Mouse (Mus musculus): ENCODE data around the gene Cd40lg. TPM values are rescaled to one million over a fixed set of nuclear protein-coding genes. Genes with fewer than 3 reads are reported as not detected.

Cd40lg gene
- polyA plus RNA-seq (2014; fragmentation: Nextera tagmentation; extraction: Ambion mirVana), result not detected in 2 replicates

GRCm38 (mm10) chrX:57211876-57212275 lies at the start of gene Cd40lg:
TSS of gene Cd40lg (plus strand) at chrX:57212143.
- H3K27me3 ChIP-seq (replicated peaks; ENCODE audit: control insufficient read depth, insufficient read depth, low read length), result no peaks in the 10 kb centered on the region
- no peak within 1 kb of the TSS for H3K4me2 ChIP-seq (ENCODE audit: low read length)
- no peaks in the 10 kb centered on the region for H3K4me1 ChIP-seq (ENCODE audit: control insufficient read depth, insufficient read depth, low read length)
- WGBS, result 87% methylated on average over 9 of the region's 9 CpGs
- no peak for DNase-seq (ENCODE audit: low spot score)
- H3K9ac ChIP-seq (ENCODE audit: low read length), result no peak within 1 kb of the TSS
- no peak within 1 kb of the TSS for H3K4me3 ChIP-seq (ENCODE audit: low read depth, low read length)
- no peak for ATAC-seq
- no peaks in the 10 kb centered on the region for H3K36me3 ChIP-seq (ENCODE audit: control insufficient read depth, insufficient read depth, low read length)
- H3K9me3 ChIP-seq (replicated peaks; ENCODE audit: control insufficient read depth, low read length), result no peaks in the 10 kb centered on the region
- no peak within 1 kb of the TSS for H3K27ac ChIP-seq (ENCODE audit: low read depth, low read length)

DNA sequence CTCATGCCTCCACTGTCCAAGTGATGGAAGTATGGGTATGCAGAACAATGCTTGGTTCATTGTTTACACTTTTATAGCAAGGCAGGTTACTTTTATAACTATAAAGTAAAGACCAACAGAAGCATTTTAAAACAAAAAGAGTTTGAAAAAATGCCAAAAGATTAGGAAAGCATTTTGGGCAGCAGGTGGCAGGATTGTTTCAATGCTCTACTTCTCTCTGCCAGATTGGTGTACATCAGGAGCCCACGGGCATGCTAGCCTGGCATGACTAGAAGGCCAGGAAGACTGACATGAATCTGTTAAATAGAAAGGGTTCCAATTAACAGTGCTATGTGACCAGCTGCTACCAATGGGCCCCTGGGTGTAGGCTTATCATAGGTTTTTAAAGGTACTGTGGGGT lies 45.4 kb upstream of the Cd40lg start:
- Histone ChIP-seq H3K4me3 (ENCODE audit: low read depth, low read length) (no peak overlapping the region), H3K27me3 (replicated peaks; ENCODE audit: control insufficient read depth, insufficient read depth, low read length) (no peaks in the 10 kb centered on the region), H3K27ac (ENCODE audit: low read depth, low read length) (no peak overlapping the region), H3K9me3 (replicated peaks; ENCODE audit: control insufficient read depth, low read length) (no peaks in the 10 kb centered on the region), H3K9ac (ENCODE audit: low read length) (no peak overlapping the region), H3K4me2 (ENCODE audit: low read length) (no peak overlapping the region), H3K36me3 (ENCODE audit: control insufficient read depth, insufficient read depth, low read length) (no peaks in the 10 kb centered on the region), H3K4me1 (ENCODE audit: control insufficient read depth, insufficient read depth, low read length) (no peaks in the 10 kb centered on the region)
- DNase-seq (ENCODE audit: low spot score), result peak; percentile 0
- 57% methylated on average over 1 of the region's 1 CpGs for WGBS
- no peak for ATAC-seq

- Histone ChIP-seq H3K27me3 (replicated peaks; ENCODE audit: control insufficient read depth, insufficient read depth, low read length) (no peaks in the 10 kb centered on the region), H3K27ac (ENCODE audit: low read depth, low read length) (no peak overlapping the region)
These were observed 40.7 kb upstream of the Cd40lg start for GRCm38 (mm10) chrX:57171269-57171668.

DNA sequence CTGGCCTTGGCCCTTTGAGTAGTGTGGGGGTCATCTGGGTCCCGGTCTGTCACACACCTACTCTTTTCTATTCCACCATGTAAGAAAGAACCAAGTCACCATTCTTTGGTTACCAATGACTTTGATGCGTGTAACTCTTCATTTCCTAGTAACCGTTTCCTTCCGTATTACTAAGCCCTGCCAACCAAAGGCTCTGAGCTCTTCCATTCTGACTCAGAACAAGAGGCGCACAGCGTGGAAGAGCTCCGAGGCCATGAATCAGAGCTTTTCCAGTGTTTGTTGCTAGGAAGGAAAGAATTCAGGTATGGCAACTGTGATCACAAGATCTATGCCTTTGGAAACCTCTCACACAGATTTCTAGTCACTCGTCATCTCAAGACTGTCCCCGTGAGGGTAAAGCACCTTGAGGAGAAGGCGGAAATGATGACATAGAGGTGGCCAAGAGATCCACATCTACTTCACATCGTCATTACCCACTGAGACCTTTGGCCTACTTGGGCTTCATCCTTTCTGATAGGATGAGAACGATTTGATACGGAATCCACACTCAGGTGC lies 34.6 kb upstream of the Cd40lg start:
- WGBS, result 94% methylated on average over 13 of the region's 13 CpGs
- no peaks in the 10 kb centered on the region for H3K9me3 ChIP-seq (replicated peaks; ENCODE audit: control insufficient read depth, low read length)

More at GRCm38 (mm10) chrX:57171269-57171668, 40.7 kb upstream of the Cd40lg start:
- Histone ChIP-seq H3K4me1 (ENCODE audit: control insufficient read depth, insufficient read depth, low read length) (no peaks in the 10 kb centered on the region), H3K36me3 (ENCODE audit: control insufficient read depth, insufficient read depth, low read length) (no peaks in the 10 kb centered on the region), H3K4me3 (ENCODE audit: low read depth, low read length) (no peak overlapping the region), H3K9me3 (replicated peaks; ENCODE audit: control insufficient read depth, low read length) (no peaks in the 10 kb centered on the region), H3K4me2 (ENCODE audit: low read length) (no peak overlapping the region), H3K9ac (ENCODE audit: low read length) (no peak overlapping the region)
- DNase-seq (ENCODE audit: low spot score), result no peak
- ATAC-seq, result no peak

GRCm38 (mm10) chrX:57182470-57182869 lies 29.5 kb upstream of the Cd40lg start:
- H3K27ac ChIP-seq (ENCODE audit: low read depth, low read length), result no peak overlapping the region
- no peaks in the 10 kb centered on the region for H3K27me3 ChIP-seq (replicated peaks; ENCODE audit: control insufficient read depth, insufficient read depth, low read length)
- no peaks in the 10 kb centered on the region for H3K4me1 ChIP-seq (ENCODE audit: control insufficient read depth, insufficient read depth, low read length)
- ATAC-seq (no peak), DNase-seq (ENCODE audit: low spot score) (no peak)
- WGBS, result 82% methylated on average over 2 of the region's 2 CpGs
- H3K9me3 ChIP-seq (replicated peaks; ENCODE audit: control insufficient read depth, low read length), result no peaks in the 10 kb centered on the region
- no peak overlapping the region for H3K4me2 ChIP-seq (ENCODE audit: low read length)
- no peak overlapping the region for H3K4me3 ChIP-seq (ENCODE audit: low read depth, low read length)
- H3K9ac ChIP-seq (ENCODE audit: low read length), result no peak overlapping the region
- no peaks in the 10 kb centered on the region for H3K36me3 ChIP-seq (ENCODE audit: control insufficient read depth, insufficient read depth, low read length)

More for the DNA sequence above, 34.6 kb upstream of the Cd40lg start:
- DNase-seq (ENCODE audit: low spot score), result no peak
- no peak for ATAC-seq
- Histone ChIP-seq H3K4me3 (ENCODE audit: low read depth, low read length) (no peak overlapping the region), H3K36me3 (ENCODE audit: control insufficient read depth, insufficient read depth, low read length) (no peaks in the 10 kb centered on the region), H3K27ac (ENCODE audit: low read depth, low read length) (no peak overlapping the region), H3K4me2 (ENCODE audit: low read length) (no peak overlapping the region), H3K4me1 (ENCODE audit: control insufficient read depth, insufficient read depth, low read length) (no peaks in the 10 kb centered on the region), H3K27me3 (replicated peaks; ENCODE audit: control insufficient read depth, insufficient read depth, low read length) (no peaks in the 10 kb centered on the region), H3K9ac (ENCODE audit: low read length) (no peak overlapping the region)

- WGBS, result 90% methylated on average over 3 of the region's 3 CpGs
- H3K4me3 ChIP-seq (ENCODE audit: low read depth, low read length), result no peak overlapping the region
- DNase-seq (ENCODE audit: low spot score), result no peak
- H3K9ac ChIP-seq (ENCODE audit: low read length), result no peak overlapping the region
- no peaks in the 10 kb centered on the region for H3K36me3 ChIP-seq (ENCODE audit: control insufficient read depth, insufficient read depth, low read length)
- H3K27ac ChIP-seq (ENCODE audit: low read depth, low read length), result no peak overlapping the region
- ATAC-seq, result no peak
- no peaks in the 10 kb centered on the region for H3K9me3 ChIP-seq (replicated peaks; ENCODE audit: control insufficient read depth, low read length)
- no peaks in the 10 kb centered on the region for H3K27me3 ChIP-seq (replicated peaks; ENCODE audit: control insufficient read depth, insufficient read depth, low read length)
- H3K4me2 ChIP-seq (ENCODE audit: low read length), result no peak overlapping the region
- no peaks in the 10 kb centered on the region for H3K4me1 ChIP-seq (ENCODE audit: control insufficient read depth, insufficient read depth, low read length)
These were observed 28.6 kb upstream of the Cd40lg start for GRCm38 (mm10) chrX:57183359-57183758.

GRCm38 (mm10) chrX:57187301-57187700 lies 24.6 kb upstream of the Cd40lg start:
- WGBS, result 87% methylated on average over 8 of the region's 8 CpGs
- no peak for DNase-seq (ENCODE audit: low spot score)
- H3K27ac ChIP-seq (ENCODE audit: low read depth, low read length), result no peak overlapping the region
- no peak overlapping the region for H3K4me2 ChIP-seq (ENCODE audit: low read length)
- no peak overlapping the region for H3K9ac ChIP-seq (ENCODE audit: low read length)
- H3K4me1 ChIP-seq (ENCODE audit: control insufficient read depth, insufficient read depth, low read length), result no peaks in the 10 kb centered on the region
- H3K27me3 ChIP-seq (replicated peaks; ENCODE audit: control insufficient read depth, insufficient read depth, low read length), result no peaks in the 10 kb centered on the region
- H3K9me3 ChIP-seq (replicated peaks; ENCODE audit: control insufficient read depth, low read length), result no peaks in the 10 kb centered on the region
- no peak for ATAC-seq
- no peaks in the 10 kb centered on the region for H3K36me3 ChIP-seq (ENCODE audit: control insufficient read depth, insufficient read depth, low read length)
- no peak overlapping the region for H3K4me3 ChIP-seq (ENCODE audit: low read depth, low read length)

GRCm38 (mm10) chrX:57189335-57189734 lies 22.6 kb upstream of the Cd40lg start:
- ATAC-seq (no peak), DNase-seq (ENCODE audit: low spot score) (no peak)
- Histone ChIP-seq H3K9me3 (replicated peaks; ENCODE audit: control insufficient read depth, low read length) (no peaks in the 10 kb centered on the region), H3K4me1 (ENCODE audit: control insufficient read depth, insufficient read depth, low read length) (no peaks in the 10 kb centered on the region), H3K9ac (ENCODE audit: low read length) (no peak overlapping the region), H3K27me3 (replicated peaks; ENCODE audit: control insufficient read depth, insufficient read depth, low read length) (no peaks in the 10 kb centered on the region), H3K27ac (ENCODE audit: low read depth, low read length) (no peak overlapping the region), H3K36me3 (ENCODE audit: control insufficient read depth, insufficient read depth, low read length) (no peaks in the 10 kb centered on the region), H3K4me2 (ENCODE audit: low read length) (no peak overlapping the region), H3K4me3 (ENCODE audit: low read depth, low read length) (no peak overlapping the region)
- 81% methylated on average over 5 of the region's 5 CpGs for WGBS

GRCm38 (mm10) chrX:57196319-57196718 lies 15.6 kb upstream of the Cd40lg start:
- H3K36me3 ChIP-seq (ENCODE audit: control insufficient read depth, insufficient read depth, low read length), result no peaks in the 10 kb centered on the region
- DNase-seq (ENCODE audit: low spot score) (no peak), ATAC-seq (no peak)
- no peak overlapping the region for H3K4me2 ChIP-seq (ENCODE audit: low read length)
- 78% methylated on average over 9 of the region's 9 CpGs for WGBS
- no peaks in the 10 kb centered on the region for H3K9me3 ChIP-seq (replicated peaks; ENCODE audit: control insufficient read depth, low read length)
- H3K9ac ChIP-seq (ENCODE audit: low read length), result no peak overlapping the region
- no peak overlapping the region for H3K4me3 ChIP-seq (ENCODE audit: low read depth, low read length)
- no peaks in the 10 kb centered on the region for H3K27me3 ChIP-seq (replicated peaks; ENCODE audit: control insufficient read depth, insufficient read depth, low read length)
- no peak overlapping the region for H3K27ac ChIP-seq (ENCODE audit: low read depth, low read length)
- no peaks in the 10 kb centered on the region for H3K4me1 ChIP-seq (ENCODE audit: control insufficient read depth, insufficient read depth, low read length)
